Mouse (Mus musculus) ES-Bruce4 (cell line): Measurements from ENCODE around the gene Sh3bp5. TPM values are rescaled to one million over a fixed set of nuclear protein-coding genes. Genes with fewer than 3 reads are reported as not detected.

Experiments
- H3K27ac ChIP-seq: 2 replicates; pipeline ENCODE4 v1.5.1; 2012; ENCODE audit warnings: low read length, inconsistent platforms; ENCODE audit not compliant: insufficient read depth
- H3K27me3 ChIP-seq: 2 replicates; pipeline ENCODE4 v1.6.1; 2012; ENCODE audit warnings: mild to moderate bottlenecking, low read length, inconsistent platforms; ENCODE audit not compliant: control insufficient read depth, poor library complexity, insufficient read depth, severe bottlenecking
- H3K36me3 ChIP-seq: 2 replicates; pipeline ENCODE4 v1.6.1; 2012; ENCODE audit warnings: inconsistent platforms, mild to moderate bottlenecking, low read length, moderate library complexity; ENCODE audit not compliant: control insufficient read depth, poor library complexity, insufficient read depth, severe bottlenecking
- H3K4me1 ChIP-seq: one replicate; pipeline ENCODE4 v1.8.1; 2011; ENCODE audit warnings: low read length; ENCODE audit not compliant: control insufficient read depth, insufficient read depth
- H3K4me3 ChIP-seq: 2 replicates; pipeline ENCODE4 v1.5.1; 2011; ENCODE audit warnings: low read depth, mild to moderate bottlenecking, low read length
- H3K9ac ChIP-seq: 2 replicates; pipeline ENCODE4 v1.6.1; 2012; ENCODE audit warnings: low read depth, mild to moderate bottlenecking, inconsistent platforms; ENCODE audit not compliant: poor library complexity, severe bottlenecking
- H3K9me3 ChIP-seq: replicated peaks from 2 replicates; pipeline ENCODE4 v1.6.1; 2012; ENCODE audit warnings: mild to moderate bottlenecking, low read length, inconsistent platforms; ENCODE audit not compliant: control insufficient read depth, poor library complexity, insufficient read depth, severe bottlenecking
- CTCF ChIP-seq: IDR thresholded peaks from one replicate; pipeline ENCODE4 v1.8.1; 2011; ENCODE audit warnings: low read depth, low read length
- EP300 ChIP-seq: IDR thresholded peaks from 2 replicates; pipeline ENCODE4 v1.6.1; 2011; ENCODE audit warnings: low read depth, low read length; ENCODE audit not compliant: insufficient read depth
- POLR2A ChIP-seq: IDR thresholded peaks from one replicate; pipeline ENCODE4 v1.8.1; 2011; ENCODE audit warnings: low read length; ENCODE audit not compliant: insufficient read depth
- polyA plus RNA-seq: library from polyadenylated mRNA; stranded (reverse); fragments of >200 nt; gene quantifications from 2 replicates; pipeline ENCODE4 v1.2.4, GENCODE M21; 2011; ENCODE audit warnings: low read depth; ENCODE audit not compliant: missing spikeins, insufficient read depth, insufficient read length

The Sh3bp5 gene
- polyA plus RNA-seq, 1 experiment = 8.6 TPM

DNA sequence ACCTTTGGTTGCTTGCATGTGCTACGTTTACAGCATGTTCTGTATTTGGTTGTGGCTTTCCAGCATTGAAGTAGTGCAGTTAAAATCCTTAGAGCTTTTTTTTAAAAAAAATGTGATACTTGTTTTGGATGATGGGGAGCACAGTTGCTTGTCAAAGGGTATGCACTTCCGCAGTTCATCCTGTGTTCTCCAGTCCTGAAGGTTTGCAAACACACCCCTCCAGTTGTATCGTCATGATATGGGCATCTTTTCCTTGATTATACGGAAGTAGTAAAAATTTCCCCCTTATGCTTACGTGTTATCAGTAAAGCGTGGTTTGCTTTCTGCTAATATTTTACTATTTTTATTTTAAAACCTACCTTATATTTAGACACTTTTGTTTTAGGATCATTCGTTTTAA, 98.5 kb downstream of the Sh3bp5 start:
- H3K27me3 ChIP-seq = no peaks in the 10 kb centered on the region
- no peak overlapping the region for H3K4me3 ChIP-seq
- H3K9me3 ChIP-seq = no peaks in the 10 kb centered on the region
- H3K36me3 ChIP-seq = no peaks in the 10 kb centered on the region
- TF ChIP-seq POLR2A (no peak), CTCF (no peak), EP300 (no peak)
- H3K9ac ChIP-seq = peak overlapping the region; percentile 43; the same call in 1 of the 2 replicates
- no peak overlapping the region for H3K27ac ChIP-seq
- H3K4me1 ChIP-seq = no peaks in the 10 kb centered on the region

GRCm38 (mm10) chr14:31336369-31337155, 99.3 kb downstream of the Sh3bp5 start, which contains the start of gene Capn7:
Gene Capn7, plus strand, starts transcription at chr14:31336638.
- Histone ChIP-seq H3K4me3 (peak within 1 kb of the TSS; percentile 71), H3K9me3 (no peaks in the 10 kb centered on the region), H3K9ac (peak within 1 kb of the TSS; percentile 43), H3K27me3 (no peaks in the 10 kb centered on the region), H3K36me3 (no peaks in the 10 kb centered on the region), H3K4me1 (no peaks in the 10 kb centered on the region), H3K27ac (no peak within 1 kb of the TSS)
- TF ChIP-seq POLR2A = peak; percentile 81
- no peak for TF ChIP-seq EP300

- TF ChIP-seq EP300 (no peak), POLR2A (no peak), CTCF (no peak)
- no peak overlapping the region for H3K9ac ChIP-seq
- no peaks in the 10 kb centered on the region for H3K36me3 ChIP-seq
- no peak overlapping the region for H3K27ac ChIP-seq
- H3K4me1 ChIP-seq = no peaks in the 10 kb centered on the region
- peak overlapping the region; percentile 71 for H3K4me3 ChIP-seq
- no peaks in the 10 kb centered on the region for H3K27me3 ChIP-seq
- no peaks in the 10 kb centered on the region for H3K9me3 ChIP-seq
Observed at GRCm38 (mm10) chr14:31335765-31336164, 100.1 kb downstream of the Sh3bp5 start.

DNA sequence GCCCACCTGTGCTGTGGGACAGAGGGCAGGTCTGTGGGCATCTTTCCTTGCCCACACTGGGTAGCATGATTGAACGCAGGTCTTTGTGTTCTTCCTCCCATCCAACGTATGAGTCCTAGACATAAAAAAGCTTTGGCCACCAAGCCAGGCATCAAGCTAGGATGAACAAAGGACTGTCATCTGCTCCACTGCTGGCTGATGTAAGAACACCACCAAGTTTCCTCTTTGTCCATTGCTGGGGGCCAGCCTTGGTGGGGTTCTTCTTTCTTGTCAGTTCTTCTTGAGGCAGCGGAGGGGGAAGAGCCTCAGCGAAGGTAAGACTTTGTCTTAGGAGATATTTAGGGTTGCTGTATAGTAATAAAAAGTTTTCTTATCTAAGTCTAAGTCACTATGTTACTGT, 104.9 kb downstream of the Sh3bp5 start:
- Histone ChIP-seq H3K4me1 (no peaks in the 10 kb centered on the region), H3K4me3 (no peak overlapping the region), H3K9me3 (no peaks in the 10 kb centered on the region), H3K27me3 (no peaks in the 10 kb centered on the region), H3K9ac (no peak overlapping the region), H3K36me3 (no peaks in the 10 kb centered on the region), H3K27ac (no peak overlapping the region)
- no peak for TF ChIP-seq POLR2A
- no peak for TF ChIP-seq CTCF
- TF ChIP-seq EP300 = no peak

- Histone ChIP-seq H3K4me3 (no peak overlapping the region), H3K9me3 (no peaks in the 10 kb centered on the region), H3K9ac (no peak overlapping the region), H3K27me3 (no peaks in the 10 kb centered on the region), H3K4me1 (no peaks in the 10 kb centered on the region), H3K27ac (no peak overlapping the region), H3K36me3 (no peaks in the 10 kb centered on the region)
- no peak for TF ChIP-seq CTCF
- no peak for TF ChIP-seq POLR2A
- no peak for TF ChIP-seq EP300
Observed at GRCm38 (mm10) chr14:31329741-31330140, 106.1 kb downstream of the Sh3bp5 start.

DNA sequence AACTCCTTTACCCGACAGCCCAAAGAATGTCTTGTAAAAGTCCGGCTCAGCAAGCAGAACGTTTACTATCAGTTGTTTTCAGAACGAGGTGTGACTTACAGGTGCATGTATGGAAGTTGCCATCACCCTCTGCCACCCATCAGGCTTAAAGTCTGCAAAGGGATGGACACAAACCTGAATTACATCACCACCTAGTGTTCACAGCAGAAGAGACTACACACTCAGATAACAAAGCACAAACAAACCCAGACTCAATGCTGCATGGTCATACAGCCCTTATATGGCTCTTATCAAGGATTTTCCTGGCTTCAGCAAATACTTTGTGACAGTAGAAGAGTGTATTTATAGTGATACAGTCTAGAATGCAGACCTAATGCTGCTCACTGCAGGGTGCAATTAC, 108.2 kb downstream of the Sh3bp5 start:
- Histone ChIP-seq H3K9ac (no peak overlapping the region), H3K4me3 (no peak overlapping the region), H3K27me3 (no peaks in the 10 kb centered on the region), H3K4me1 (no peaks in the 10 kb centered on the region), H3K9me3 (no peaks in the 10 kb centered on the region), H3K36me3 (no peaks in the 10 kb centered on the region), H3K27ac (no peak overlapping the region)
- TF ChIP-seq CTCF = no peak
- no peak for TF ChIP-seq EP300
- no peak for TF ChIP-seq POLR2A
